Mouse (Mus musculus) thymus, adult 2 months (tissue): ENCODE results near the gene Dnah7b.

ENCODE experiments used
- CTCF ChIP-seq: fragments of 200-500 bp; IDR thresholded peaks from 2 replicates; pipeline ENCODE4 v1.5.1; 2012; ENCODE audit warnings: mild to moderate bottlenecking, control low read depth, low read length, moderate library complexity, borderline replicate concordance; ENCODE audit not compliant: control insufficient read depth, poor library complexity, insufficient read depth; ENCODE audit errors: extremely low read depth
- POLR2A ChIP-seq: fragments of 200-500 bp; IDR thresholded peaks from 2 replicates; pipeline ENCODE4 v1.6.1; 2012; ENCODE audit warnings: mild to moderate bottlenecking, low read length, control low read depth, moderate library complexity; ENCODE audit not compliant: control insufficient read depth, poor library complexity, insufficient read depth; ENCODE audit errors: extremely low read depth

DNA sequence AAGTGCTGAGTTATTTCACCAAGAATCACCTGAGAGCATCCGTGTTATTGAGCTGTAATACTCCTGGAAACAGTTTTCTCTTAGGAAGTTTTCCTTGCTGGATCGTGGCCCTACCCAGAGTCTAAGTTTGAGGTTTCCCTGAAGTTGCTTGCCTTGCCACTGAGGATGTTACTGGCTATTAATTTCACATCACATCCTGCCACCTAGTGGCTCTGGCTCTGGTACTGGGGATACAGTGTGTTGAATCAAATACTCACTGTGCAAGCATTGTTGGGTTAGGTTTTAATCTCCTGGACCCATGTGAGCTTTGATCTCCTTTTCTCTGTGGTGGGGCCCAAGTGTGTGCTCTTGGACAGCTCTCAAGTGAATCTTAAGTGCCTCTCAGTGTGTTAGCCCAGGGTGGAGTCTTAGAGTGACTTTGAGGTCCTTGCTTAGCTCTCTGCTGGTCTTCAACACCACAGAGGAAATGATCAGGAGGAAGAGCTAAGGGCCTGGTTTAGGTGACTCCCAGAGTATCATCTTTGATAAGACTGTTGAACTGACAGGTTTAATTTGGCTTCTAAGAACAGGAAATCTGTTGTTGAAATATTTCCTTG, 47.6 kb upstream of the Dnah7b start:
- TF ChIP-seq CTCF: no peak
- TF ChIP-seq POLR2A: no peak
